Mouse (Mus musculus) olfactory bulb, adult 2 months (tissue): ENCODE measurements around the gene Asxl2.

ENCODE experiments used
- CTCF ChIP-seq: fragments of 200-500 bp; IDR thresholded peaks from 2 replicates; pipeline ENCODE4 v1.5.1; 2012; ENCODE audit warnings: low read depth, mild to moderate bottlenecking, low read length, moderate library complexity; ENCODE audit not compliant: insufficient read depth
- POLR2A ChIP-seq: fragments of 200-500 bp; IDR thresholded peaks from 2 replicates; pipeline ENCODE4 v1.6.1; 2012; ENCODE audit warnings: mild to moderate bottlenecking, low read depth, low read length, moderate library complexity; ENCODE audit not compliant: insufficient read depth

GRCm38 (mm10) chr12:3518665-3519297 is 92.1 kb downstream of the Asxl2 start:
- no peak for TF ChIP-seq POLR2A
- no peak for TF ChIP-seq CTCF
